Mouse (Mus musculus) naive thymus-derived CD4-positive, alpha-beta T cell, adult 2 months (primary cell): Measurements from ENCODE around the gene Car10.

ENCODE experiments used
- DNase-seq: peaks from one replicate; pipeline ENCODE4 v3.0.0-alpha.2; 2011; ENCODE audit warnings: low read depth

Car10 gene

GRCm38 (mm10) chr11:93579626-93580025 is 481.8 kb downstream of the Car10 start:
- no peak for DNase-seq

DNA sequence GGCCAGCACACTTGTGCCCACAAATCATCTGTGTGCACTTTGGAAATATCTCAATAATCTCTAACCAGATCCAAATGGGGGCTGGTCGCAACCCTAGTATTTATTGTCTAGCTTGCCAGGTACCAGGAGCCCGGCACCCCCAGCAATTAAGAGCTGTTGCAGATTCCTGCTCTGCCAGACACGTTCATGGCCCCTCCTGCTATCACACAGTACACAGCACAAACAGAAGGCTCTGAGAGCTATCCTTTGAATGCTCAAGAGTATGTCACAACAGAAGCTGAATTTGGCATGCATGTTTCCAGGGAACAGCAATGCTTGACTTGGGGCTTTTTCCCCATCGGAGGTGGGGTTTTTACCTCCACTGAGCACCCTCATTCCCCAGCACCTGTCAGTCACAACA is 483.5 kb downstream of the Car10 start:
- DNase-seq = no peak

DNA sequence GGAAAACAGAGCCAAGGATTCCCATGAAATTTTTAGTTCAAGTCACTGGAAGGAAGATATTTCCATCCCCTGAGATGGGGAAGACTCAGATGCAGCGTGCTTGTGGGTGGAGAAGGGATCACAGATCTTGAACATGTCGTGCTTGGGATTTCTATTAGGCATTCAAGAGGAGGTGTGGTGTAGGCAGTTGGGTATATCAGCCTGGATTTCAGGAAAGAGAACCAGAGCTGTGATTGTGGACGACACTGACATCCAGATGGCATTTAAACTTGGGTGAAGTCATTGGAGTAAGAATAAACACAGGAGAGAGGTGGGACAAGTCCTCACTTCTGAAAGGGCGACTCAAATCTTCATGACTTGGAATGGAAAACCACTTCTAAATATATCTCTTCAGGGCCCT is 490.0 kb downstream of the Car10 start:
- no peak for DNase-seq

DNA sequence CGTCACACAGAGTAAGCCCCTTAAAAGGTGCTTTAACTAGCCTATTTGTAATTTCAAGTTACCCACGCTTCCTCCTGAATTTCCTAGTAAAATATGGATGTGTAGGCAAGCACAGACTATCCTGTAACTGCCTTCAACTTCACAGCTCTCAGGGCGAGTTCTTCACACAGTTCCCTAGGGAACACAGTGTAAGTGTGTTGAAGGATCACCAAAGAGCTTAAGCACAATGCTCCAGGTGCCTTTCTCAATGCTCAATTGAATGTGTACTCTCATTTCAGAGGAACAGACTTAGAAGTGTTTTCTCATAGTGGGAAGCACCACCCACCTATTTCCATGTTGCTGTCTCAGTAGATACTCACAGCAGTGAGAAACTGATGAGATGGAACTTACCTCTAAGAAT is 492.8 kb downstream of the Car10 start:
- DNase-seq = no peak

DNA sequence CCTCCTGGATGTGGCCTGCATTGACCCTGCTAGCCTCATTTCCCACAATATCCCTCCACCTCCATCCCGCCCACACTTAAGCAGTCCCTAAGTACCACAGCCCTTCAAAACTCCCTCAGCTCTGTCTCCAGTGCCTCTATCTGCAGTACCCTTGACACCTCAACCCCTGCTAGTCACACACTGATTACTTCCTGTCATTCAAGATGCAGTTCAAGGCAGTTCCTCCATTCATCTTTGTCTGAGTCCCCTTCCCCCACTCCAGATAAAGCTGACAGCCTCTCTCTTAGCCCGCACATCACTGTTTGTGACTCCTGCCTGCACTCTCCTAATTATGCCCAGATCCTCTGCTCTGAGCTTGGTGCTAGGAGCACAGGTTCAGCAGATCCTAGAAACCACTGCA is 496.2 kb downstream of the Car10 start:
- DNase-seq = no peak

DNA sequence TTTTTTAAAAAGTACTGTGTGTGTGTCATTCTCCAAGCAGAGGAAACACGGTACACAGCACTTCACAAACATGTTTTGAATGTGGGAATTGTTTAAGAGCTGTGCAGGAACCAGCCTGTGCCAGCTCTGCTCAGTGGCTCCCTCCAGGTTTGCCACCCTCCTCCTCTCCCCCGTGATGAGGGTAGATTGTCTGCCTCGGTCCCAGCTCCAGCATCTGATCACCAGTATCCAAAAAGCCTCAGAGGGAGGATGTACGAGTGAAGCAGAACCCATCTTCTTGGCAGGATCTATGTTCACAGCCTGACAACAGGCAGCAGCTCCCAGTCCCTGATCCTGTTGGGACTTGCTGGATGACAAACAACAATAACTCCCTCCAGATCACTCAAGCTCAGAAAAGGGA is 500.3 kb downstream of the Car10 start:
- DNase-seq = no peak

DNA sequence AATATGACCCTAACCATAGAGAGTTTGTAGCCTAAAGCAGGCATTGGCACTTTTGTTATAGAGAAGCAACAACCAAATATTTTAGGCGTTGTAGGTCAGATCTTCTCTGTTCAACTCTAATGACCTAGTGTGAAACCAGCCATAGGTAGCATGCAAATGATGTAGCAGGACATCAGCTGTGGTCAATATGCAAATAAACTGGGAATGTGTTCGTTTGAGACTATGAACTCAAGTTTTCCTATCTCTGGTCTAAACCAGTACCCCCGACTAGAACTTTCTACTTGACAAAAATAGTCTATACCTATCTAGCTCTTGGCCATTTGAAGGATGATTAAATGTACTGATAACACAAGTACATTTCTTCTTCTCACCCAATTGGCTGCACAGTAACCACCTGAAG is 501.9 kb downstream of the Car10 start:
- no peak for DNase-seq

DNA sequence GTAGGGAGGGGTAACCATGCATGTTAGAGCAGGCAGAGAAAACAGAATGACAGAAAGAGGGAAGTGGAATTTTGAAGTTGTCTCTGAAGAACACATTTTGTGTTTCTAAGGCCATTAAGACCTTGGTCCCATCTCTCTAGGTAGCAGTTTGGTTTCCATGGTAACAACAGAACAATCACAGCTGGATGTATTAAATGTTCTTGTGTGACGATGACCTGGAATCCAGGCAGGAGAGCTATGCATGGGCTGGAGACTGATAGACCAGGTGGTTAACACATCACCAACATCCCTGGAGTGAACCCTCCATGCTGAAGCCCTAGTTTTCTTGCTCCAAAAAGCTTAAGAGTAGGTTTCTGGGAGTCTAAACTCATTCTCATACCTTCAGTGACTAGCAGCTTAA is 505.7 kb downstream of the Car10 start:
- DNase-seq = no peak

GRCm38 (mm10) chr11:93607111-93607510 is 509.3 kb downstream of the Car10 start:
- no peak for DNase-seq

GRCm38 (mm10) chr11:93608716-93609115 is 510.9 kb downstream of the Car10 start:
- DNase-seq = no peak

DNA sequence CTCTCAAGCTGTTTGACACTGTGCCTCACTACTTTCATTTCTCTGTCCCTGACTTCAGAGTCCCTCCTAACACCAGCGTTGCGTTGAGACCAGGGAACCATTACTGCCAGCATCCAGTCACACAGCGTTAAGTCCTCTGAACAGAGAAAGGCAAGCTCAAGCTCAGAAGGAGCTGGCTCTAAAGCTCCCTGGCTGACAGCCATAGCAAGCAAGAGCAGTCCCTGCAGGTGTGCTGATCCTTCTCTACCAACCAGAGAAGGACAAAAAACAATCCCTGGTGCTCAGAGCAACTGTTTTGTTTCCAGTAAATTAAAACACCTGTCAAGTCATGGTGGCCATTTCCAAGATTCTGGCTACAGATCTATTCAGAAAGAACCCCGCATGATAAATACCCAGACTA is 514.2 kb downstream of the Car10 start:
- no peak for DNase-seq

DNA sequence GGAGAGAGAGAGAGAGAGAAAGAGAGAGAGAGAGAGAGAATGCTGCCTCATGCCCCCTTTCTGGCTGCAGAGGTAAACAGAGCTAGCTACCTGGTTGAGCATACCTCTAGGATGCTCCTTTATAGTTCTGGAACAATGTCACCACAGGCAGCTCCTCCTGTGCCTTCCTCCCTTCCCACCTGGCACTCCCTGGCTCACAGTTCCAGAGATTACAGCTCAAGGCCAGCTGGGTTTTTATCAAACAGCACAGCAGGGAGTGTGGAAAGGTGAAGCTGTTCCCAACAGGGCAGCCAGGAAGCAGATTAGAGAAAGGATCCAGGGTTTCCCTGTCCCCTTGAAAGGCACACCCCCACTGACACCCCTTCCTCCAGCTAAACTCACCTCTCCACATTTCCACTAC is 517.0 kb downstream of the Car10 start:
- DNase-seq = no peak

DNA sequence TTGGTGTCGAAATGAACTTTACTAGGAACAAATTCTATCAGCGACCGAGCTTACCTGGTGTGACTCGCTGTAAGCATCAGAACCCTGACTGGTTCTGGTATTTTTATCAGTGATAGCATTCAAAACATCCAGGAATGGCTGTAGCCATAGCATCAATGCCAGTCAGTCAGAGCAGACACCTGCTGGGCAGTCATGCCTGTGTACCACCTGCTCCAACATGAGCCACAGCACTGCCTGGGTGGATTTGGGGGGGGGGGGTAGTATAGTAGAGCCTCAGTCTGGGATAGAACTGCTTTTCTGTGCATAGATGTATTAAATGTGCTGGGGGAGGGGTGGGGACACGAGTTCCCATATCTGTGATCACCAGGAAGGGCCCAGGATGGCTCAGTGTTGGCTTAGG is 525.8 kb downstream of the Car10 start:
- no peak for DNase-seq

DNA sequence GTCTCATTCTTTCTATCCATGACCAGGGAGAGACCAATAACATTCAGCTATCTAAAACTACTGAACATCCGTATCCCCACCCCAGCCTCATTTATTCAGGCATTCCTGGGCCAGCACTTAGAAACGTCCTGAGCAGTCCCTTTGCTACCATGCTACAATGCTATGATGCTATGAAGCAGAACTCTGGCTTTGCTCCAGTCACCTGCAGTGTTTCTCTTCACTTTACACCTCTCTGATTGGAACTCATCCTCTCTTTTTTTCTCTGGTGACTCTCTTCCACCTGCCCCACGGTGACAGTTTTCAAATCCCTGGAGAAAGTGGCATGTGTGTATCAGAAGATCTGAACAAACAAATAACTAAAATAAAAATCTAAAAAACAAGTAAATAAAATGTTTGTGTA is 541.6 kb downstream of the Car10 start:
- no peak for DNase-seq

GRCm38 (mm10) chr11:93640954-93641353 is 543.1 kb downstream of the Car10 start:
- DNase-seq = no peak

GRCm38 (mm10) chr11:93642331-93642730 is 544.5 kb downstream of the Car10 start:
- DNase-seq = no peak

DNA sequence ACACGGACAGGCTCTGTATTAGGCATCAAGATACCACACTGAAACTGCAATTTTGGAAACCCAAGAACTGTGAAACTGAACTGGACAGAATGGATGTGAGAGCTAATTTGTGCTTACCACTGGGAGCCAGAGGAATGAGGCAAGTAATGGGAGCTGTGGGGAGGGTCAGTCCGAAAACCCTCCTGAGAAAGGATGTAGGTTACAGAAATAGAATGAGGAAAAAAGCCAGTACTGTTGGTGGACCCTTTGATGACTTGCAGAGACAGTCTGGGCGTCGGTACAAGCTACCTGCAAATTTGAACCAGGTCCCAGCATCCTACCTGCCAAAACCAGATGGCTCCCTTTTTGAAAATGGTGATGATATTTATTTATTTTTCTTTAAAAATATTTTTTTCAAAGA is 545.2 kb downstream of the Car10 start:
- DNase-seq = no peak

DNA sequence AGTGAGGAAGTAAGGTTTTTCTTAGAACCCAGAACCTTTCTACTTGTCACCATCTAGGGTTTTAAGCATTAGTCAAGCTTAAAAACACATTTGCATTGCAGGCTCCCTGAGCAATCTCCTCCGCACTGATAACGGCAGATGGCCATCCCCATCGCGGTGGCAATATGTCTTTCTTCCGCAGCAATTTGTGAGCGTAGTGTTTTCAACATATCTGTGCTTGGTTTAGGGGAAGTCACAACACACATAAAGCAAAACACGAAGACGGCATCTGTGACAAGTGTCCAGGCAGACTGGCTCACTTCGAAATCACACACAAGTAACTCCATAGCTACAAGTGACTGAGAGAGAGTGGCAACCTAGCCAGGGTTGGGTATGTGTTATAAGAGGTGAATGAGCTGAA is 545.6 kb downstream of the Car10 start:
- DNase-seq = no peak

DNA sequence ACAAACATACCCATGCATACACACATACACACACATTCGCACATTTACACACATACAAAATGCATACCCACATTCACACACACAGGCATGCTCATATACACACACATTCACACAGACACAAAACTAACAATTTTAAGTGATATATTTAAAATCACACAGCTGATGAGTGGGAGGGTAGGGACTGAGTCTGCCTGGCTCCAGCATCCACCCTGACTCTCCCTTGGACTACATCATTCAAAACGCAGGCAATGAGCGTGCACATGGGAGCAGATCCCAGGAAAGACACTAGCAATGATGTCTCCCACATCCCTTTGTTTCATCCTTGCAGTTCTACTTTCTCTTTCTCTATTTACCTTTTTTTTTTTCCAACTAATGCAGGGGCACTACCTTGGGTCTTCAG is 548.4 kb downstream of the Car10 start:
- no peak for DNase-seq
